15 mouse cellular contexts compared by ENCODE assay signal in genomic region chr5:118452052-118452451, GRCm38 (mm10).
"Had no signal": no experiment of that assay in that cellular context is flagged by ENCODE, and none has a peak within 500 bp of the region (broad histone marks: within the 10 kb centered on the region; RNA-seq: fewer than 3 reads in every experiment).

No protein-coding gene starts in this region.

- ATAC-seq: midbrain, embryonic 15.5 days had no signal

- DNase-seq: kidney, adult 18-20 months; kidney, postnatal 14 days; layer of hippocampus, adult 9-11 months; left cerebral cortex, postnatal 4 days; lung, embryonic 14.5 days; lung, postnatal 10 days; retina, postnatal 1 day; right cerebral cortex, postnatal 4 days; spleen, adult 18-20 months; thymus, postnatal 4 days had no signal

- H3K27ac ChIP-seq: macrophage; midbrain, embryonic 15.5 days; neural tube, embryonic 12.5 days had no signal

- H3K4me3 ChIP-seq: megakaryocyte, embryonic 14.5 days; midbrain, embryonic 15.5 days; neural tube, embryonic 12.5 days had no signal

- H3K9ac ChIP-seq: lung, embryonic 14.5 days; midbrain, embryonic 15.5 days; neural tube, embryonic 12.5 days had no signal

- H3K4me1 ChIP-seq: midbrain, embryonic 15.5 days; neural tube, embryonic 12.5 days had no signal

- H3K36me3 ChIP-seq: midbrain, embryonic 15.5 days; neural tube, embryonic 12.5 days had no signal

- H3K9me3 ChIP-seq: megakaryocyte, embryonic 14.5 days; midbrain, embryonic 15.5 days; neural tube, embryonic 12.5 days had no signal

- H3K4me2 ChIP-seq: lung, embryonic 14.5 days; midbrain, embryonic 11.5 days; midbrain, embryonic 15.5 days; neural tube, embryonic 12.5 days had no signal

- H3K27me3 ChIP-seq: midbrain, embryonic 15.5 days; neural tube, embryonic 12.5 days had no signal
